Mouse (Mus musculus) heart, adult 11 months (tissue): ENCODE results near the gene Ddit4l.
"Not testable (repeated sequence)": the region's sequence is repeated elsewhere in the genome, so short reads cannot be mapped to it uniquely, and the experiment has no call there.

Experiments
- DNase-seq: peaks from one replicate; pipeline ENCODE4 v3.0.0; 2022

The Ddit4l gene

DNA sequence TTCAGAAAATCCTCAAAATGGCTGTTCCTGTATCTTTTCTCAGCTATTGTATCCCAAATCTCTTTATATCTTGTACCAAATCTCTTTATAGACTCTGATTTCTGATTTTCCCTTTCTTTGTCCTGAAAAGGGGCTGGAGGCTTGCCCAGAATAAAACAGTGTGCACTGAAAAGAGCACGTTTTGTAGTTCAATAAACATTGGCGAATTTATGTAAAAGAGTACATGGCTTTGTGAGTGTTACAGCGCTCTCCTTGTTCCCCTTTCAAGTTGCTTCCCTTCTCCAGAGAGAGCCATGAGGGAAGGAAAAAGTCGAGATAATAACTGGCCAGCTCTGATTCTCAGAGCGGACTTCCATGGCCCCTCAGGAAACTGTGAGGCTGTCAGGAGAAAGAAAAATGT lies 27.7 kb downstream of the Ddit4l start:
- DNase-seq, result no peak

- DNase-seq, result no peak
Measured at GRCm38 (mm10) chr3:137652853-137653252, 31.4 kb downstream of the Ddit4l start.

- not testable (repeated sequence) for DNase-seq
Measured at GRCm38 (mm10) chr3:137671224-137671623, 49.8 kb downstream of the Ddit4l start, which contains the start of gene Gm21962. Gene Gm21962, plus strand, starts transcription at chr3:137671524.
